Mouse (Mus musculus) Patski (cell line): Measurements from ENCODE around the gene Parp11. TPM values are rescaled to one million over a fixed set of nuclear protein-coding genes. Genes with fewer than 3 reads are reported as not detected.

Experiments used
- ATAC-seq: fragments of 100-300 bp; one replicate; pipeline ENCODE4 v1.8.0; 2021
- CTCF ChIA-PET: fragments of 350-600 bp; sonication (Branson Sonifier 250); formaldehyde crosslinking; loops from one replicate; lab custom pipeline; 2022; ENCODE audit warnings: inconsistent platforms; lab: Charles Lee
- POLR2A ChIA-PET: fragments of 350-600 bp; sonication (Branson Sonifier 250); formaldehyde crosslinking; loops from one replicate; lab custom pipeline; 2022; ENCODE audit warnings: antibody characterized with exemption, inconsistent platforms; lab: Charles Lee
- DNase-seq: peaks from one replicate; pipeline ENCODE4 v3.0.0-alpha.2; 2011; ENCODE audit warnings: low read depth, low spot score
- H3K27me3 ChIP-seq: fragments of 371-371 bp; one replicate; pipeline ENCODE4 v1.5.1; 2021
- CTCF ChIP-seq: fragments of 100-300 bp; IDR thresholded peaks from one replicate; pipeline ENCODE4 v1.5.1; 2021
- in situ Hi-C: fragments of 300-500 bp; cut with MboI; formaldehyde crosslinking; loops from 3 replicates; pipeline ENCODE4 v1.11.1; 2018; ENCODE audit warnings: low pct_unique_long_range_greater_than_20kb, mixed read lengths
- polyA plus RNA-seq: library from polyadenylated mRNA; unstranded; gene quantifications from one replicate; pipeline ENCODE4 v1.2.3, GENCODE M21; 2021

Parp11 gene
- polyA plus RNA-seq, 1 experiment from 2014 or later, result 17.2 TPM

DNA sequence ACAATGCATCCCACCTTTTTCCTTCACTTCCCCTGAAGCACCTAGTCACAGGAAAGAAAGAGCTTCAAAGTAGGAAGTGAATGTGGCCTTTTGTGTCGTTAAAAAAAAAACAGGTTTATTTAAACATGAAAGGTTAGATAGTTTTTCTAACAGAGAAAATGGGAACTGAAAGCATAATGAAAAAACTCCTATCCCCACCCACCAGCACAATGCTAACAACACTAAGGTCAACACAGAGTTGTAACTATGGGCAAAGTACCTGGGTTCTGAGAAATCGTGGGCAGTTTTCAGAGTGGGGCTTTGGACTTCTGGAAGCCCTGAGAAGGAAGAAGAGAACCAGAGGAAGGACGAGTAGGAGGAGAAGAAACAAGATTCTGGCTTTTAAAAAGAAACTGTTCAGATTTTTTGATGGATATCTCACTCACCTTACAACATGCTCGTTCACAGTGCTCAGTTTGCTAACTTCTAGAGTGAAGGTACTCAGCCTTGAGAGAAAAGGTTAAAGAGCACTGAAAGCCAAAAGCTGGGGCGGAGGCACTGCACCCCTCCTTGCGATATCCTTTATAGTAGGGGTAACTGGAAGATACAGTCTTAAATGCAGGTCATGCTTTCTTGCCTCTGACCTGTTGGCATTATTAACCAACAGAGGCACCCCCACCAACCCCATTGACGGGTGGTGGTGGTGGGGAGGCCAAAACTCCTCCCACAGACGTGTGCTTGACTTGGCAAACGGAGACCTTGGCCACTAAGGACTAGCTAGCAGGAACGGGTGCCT is 1.2 kb downstream of the Parp11 start:
- no peak for TF ChIP-seq CTCF
- in situ Hi-C loops, result loop anchor here (5.0 kb wide), 3 partner anchors 86 to 301 kb away; no protein-coding TSS in a partner anchor
- ChIA-PET CTCF (interaction anchor here (1.4 to 3.6 kb wide), 3 partner anchors 300 to 306 kb away, joined by 6 to 13 read pairs (median 8); no protein-coding TSS in a partner anchor), POLR2A (interaction anchor here (0.7 kb wide), 1 partner anchor 25 kb away, joined by 3 read pairs; no protein-coding TSS in a partner anchor)
- DNase-seq (no peak), ATAC-seq (no peak)
- H3K27me3 ChIP-seq, result no peaks in the 10 kb centered on the region

DNA sequence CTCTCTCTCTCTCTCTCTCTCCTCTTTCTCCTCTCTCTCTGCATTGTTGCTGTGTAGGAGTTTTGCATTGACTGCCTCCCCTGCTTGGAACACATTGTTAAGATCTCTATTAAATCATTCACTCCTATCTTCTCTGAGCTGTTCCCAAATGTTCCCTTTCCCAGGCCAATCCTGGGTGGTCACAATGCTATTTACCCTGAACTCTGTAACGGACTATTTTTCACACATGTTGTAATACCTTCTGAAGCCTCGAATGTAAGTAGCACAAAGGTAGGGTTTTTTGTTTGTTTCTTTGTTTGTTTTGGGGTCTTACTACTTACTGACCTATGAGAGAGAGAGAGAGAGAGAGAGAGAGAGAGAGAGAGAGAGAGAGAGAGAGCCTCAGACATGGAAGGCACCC is 2.2 kb downstream of the Parp11 start:
- no peak for TF ChIP-seq CTCF
- no peaks in the 10 kb centered on the region for H3K27me3 ChIP-seq
- ChIA-PET CTCF (interaction anchor here (1.2 to 1.9 kb wide), 4 partner anchors 124 to 307 kb away, joined by 3 to 8 read pairs (median 4); no protein-coding TSS in a partner anchor), POLR2A (interaction anchor here (0.7 kb wide), 1 partner anchor 24 kb away, joined by 3 read pairs; no protein-coding TSS in a partner anchor)
- in situ Hi-C loops, result loop anchor here (5.0 kb wide), 3 partner anchors 87 to 302 kb away; no protein-coding TSS in a partner anchor
- ATAC-seq, result no peak
- no peak for DNase-seq

DNA sequence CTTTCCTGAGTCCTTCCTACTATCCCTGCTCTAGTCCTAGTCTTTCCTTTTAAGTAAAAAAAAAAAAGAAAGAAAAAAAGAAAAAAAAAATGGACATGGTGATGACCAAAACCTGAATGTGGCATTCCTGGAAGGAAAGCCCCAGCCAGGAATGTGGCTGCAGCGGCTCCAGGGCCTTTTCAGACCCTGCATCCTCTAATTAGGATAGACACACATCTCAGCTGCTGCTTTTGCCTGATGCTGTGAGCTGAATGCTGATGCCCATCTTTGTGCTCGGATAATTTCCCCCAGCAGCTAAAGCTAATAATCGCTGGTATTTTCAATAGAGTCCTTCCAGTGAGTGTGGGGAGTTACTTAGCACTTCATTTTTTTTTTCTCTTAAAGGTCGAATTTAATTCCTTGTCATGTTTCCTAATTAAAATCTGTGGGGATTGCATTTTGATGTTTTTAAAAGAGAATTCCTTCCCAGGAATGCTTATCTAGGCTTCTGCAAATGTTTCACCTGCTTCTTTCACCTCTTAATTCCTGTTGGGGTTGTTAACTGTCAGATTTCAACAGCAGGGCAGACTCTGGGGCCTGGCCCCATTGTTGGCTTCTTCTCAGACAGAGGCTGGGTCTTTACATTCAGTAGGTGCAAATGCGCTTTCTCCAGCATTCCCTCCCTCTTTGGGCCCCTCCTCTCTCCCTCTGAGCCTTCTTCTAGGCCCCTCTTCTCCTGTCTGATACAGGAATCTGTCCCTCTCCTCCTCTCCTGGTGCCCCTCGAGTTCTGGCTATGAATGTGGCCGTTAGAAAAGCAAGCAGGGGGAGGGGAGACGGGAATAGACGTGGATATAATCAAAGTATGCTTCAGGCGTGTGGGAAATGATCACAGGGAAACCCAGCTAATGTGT is 3.1 kb downstream of the Parp11 start:
- TF ChIP-seq CTCF, result no peak
- POLR2A ChIA-PET, result no interaction called here
- DNase-seq (no peak), ATAC-seq (no peak)
- no peaks in the 10 kb centered on the region for H3K27me3 ChIP-seq
- CTCF ChIA-PET, result interaction anchor here (1.2 to 1.9 kb wide), 4 partner anchors 125 to 308 kb away, joined by 3 to 8 read pairs (median 4); no protein-coding TSS in a partner anchor
- in situ Hi-C loops, result loop anchor here (5.0 to 10.0 kb wide), 4 partner anchors 87 to 505 kb away; no protein-coding TSS in a partner anchor

DNA sequence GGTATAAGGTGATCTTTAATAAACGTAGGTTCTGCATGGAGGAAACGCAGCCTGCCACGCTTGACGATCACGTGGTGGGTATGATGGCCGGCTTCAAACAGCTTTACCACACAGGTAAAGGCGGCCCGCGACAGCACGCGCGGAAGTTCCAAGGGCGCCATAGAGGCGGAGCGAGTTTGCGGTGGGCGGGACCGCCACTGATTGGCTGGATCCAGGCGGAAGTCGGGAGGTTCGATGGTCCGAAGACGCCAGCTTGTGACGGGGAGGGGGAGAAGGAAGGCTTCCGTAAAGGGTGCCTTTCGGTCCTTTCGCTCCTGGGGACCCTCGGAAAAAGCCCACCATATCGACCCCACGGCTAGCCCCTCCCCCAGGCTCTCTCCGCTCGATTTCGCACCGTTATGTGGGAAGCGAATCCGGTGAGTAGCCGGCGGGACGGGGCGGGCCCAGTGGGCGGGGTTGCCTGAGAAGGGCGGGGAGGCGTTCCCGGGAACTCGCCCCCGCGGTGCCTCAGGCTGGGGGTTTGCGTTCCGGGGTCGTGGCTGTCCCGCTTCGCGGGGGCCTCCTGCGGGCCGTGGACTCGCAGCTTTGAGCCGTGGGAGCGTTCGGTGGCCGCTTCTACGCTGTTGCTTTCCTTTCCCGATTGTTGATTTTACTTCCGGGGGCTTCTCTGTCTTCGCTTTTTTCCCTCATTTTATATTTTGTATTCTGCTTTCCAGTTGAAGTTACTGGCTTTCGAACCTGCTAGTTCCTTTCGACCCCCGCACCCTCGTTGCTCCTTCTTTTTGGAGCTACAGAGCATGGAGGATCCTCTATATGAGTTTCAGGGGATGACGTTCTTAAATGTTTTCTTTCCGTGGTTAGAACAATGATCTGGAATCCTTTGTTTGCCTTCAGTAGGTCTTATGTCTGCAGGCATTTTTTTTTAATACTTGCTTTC is 7.0 kb downstream of the Parp11 start:
- in situ Hi-C loops, result loop anchor here (10.0 kb wide), 1 partner anchor 509 kb away; no protein-coding TSS in a partner anchor

DNA sequence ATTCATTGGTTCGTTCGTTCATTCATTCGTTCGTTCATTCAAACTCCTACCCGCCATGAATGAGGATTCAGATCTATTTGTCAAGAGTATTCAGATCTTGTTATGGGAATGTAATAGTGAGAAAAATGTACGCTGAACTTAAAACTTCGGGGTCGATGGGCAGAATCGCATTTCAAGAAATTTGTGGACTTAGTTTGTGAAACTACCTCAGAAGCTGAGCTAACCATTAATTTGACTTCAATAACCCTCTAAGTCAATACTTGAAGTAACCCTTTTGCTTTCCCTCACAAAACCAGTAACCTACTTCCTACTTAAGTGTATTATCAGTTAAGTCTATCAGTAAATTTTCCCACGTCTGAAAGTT is 7.7 kb downstream of the Parp11 start:
- DNase-seq (no peak), ATAC-seq (no peak)
- in situ Hi-C loops, result loop anchor here (10.0 kb wide), 1 partner anchor 510 kb away; no protein-coding TSS in a partner anchor
- ChIA-PET CTCF (interaction anchor here (1.6 to 2.4 kb wide), 2 partner anchors 8 to 303 kb away, joined by 3 to 9 read pairs; partner anchors contain the start of gene Parp11), POLR2A (interaction anchor here (1.4 kb wide), 1 partner anchor 10 kb away, joined by 3 read pairs; no protein-coding TSS in a partner anchor)
- no peaks in the 10 kb centered on the region for H3K27me3 ChIP-seq
- TF ChIP-seq CTCF, result no peak

More for the DNA sequence above, 7.0 kb downstream of the Parp11 start:
- no peak for TF ChIP-seq CTCF
- H3K27me3 ChIP-seq, result no peaks in the 10 kb centered on the region
- CTCF ChIA-PET, result interaction anchor here (0.8 to 2.4 kb wide), 4 partner anchors 8 to 498 kb away, joined by 3 to 9 read pairs (median 4); partner anchors contain the start of gene Parp11
- POLR2A ChIA-PET, result interaction anchor here (1.7 kb wide), 1 partner anchor 8 kb away, joined by 7 read pairs; no protein-coding TSS in a partner anchor
- peak; percentile 55 for DNase-seq
- peak; percentile 96 for ATAC-seq

DNA sequence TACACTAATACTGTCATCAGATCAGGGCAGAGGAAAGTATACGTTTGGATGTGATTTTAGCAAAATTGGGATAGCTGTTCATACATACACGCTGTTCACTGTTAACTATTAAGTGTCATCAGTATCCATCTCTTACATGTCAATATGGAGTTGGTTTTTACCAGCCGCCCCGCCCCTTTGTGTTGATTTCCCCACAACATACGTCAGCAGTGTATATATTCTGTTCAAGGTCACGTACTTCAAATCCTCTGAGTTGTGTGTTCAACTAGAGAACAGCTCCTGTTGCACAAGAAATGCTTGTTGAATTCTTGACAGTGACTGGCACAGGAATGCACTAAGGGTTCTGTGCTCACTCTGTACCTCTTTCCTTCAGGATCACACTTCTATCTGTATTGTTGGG is 8.2 kb downstream of the Parp11 start:
- CTCF ChIA-PET, result interaction anchor here (0.8 to 2.4 kb wide), 4 partner anchors 9 to 304 kb away, joined by 3 to 9 read pairs (median 4); partner anchors contain the start of gene Parp11
- no peak for ATAC-seq
- no peaks in the 10 kb centered on the region for H3K27me3 ChIP-seq
- DNase-seq, result no peak
- POLR2A ChIA-PET, result interaction anchor here (1.4 kb wide), 1 partner anchor 10 kb away, joined by 3 read pairs; no protein-coding TSS in a partner anchor
- no peak for TF ChIP-seq CTCF
- in situ Hi-C loops, result loop anchor here (10.0 kb wide), 1 partner anchor 510 kb away; no protein-coding TSS in a partner anchor

DNA sequence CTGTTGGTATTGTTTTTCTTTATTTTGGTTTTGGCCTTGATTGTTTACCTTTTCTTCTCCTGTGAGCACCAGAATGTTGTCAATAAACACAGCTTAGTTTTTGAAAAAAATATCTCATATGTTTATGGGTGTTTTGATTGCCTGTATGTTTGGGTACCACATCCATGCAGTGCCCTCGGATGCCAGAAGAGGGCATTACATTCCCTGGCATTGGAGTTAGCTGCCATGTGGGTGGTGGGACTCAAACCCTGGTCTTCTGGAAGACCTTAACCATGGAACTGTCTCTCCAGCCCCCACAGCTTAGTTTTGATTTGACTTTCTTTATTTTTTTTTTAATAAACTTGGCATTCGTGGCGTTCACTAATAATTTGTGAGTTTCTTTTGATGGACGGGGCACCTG is 8.8 kb downstream of the Parp11 start:
- no peaks in the 10 kb centered on the region for H3K27me3 ChIP-seq
- ATAC-seq (no peak), DNase-seq (no peak)
- peak; percentile 49 for TF ChIP-seq CTCF
- in situ Hi-C loops, result loop anchor here (10.0 kb wide), 1 partner anchor 511 kb away; no protein-coding TSS in a partner anchor
- CTCF ChIA-PET, result interaction anchor here (0.8 to 2.4 kb wide), 5 partner anchors 9 to 304 kb away, joined by 3 to 9 read pairs (median 3); partner anchors contain the start of gene Parp11
- POLR2A ChIA-PET, result interaction anchor here (1.4 kb wide), 1 partner anchor 9 kb away, joined by 3 read pairs; no protein-coding TSS in a partner anchor

DNA sequence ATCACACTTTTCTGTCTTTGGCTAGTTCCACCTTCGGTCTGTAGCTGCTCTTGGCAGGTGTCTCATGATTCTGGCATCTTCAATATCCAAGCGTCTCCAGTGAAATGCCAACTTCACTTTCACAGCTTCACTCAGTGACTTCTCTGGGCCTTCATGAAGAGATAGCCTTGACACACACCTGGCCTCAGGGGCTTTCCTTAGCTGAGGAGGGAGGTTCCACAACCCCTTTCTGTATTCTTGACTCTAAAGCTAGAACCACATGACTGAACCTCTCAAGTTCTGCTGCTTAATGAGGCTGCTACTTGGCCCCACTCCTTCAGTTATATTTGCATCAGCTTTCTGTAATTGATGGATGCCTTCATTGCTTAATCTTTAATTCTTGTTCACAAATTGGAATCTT is 10.1 kb downstream of the Parp11 start:
- no peak for TF ChIP-seq CTCF
- ChIA-PET POLR2A (no interaction called here), CTCF (interaction anchor here (1.3 to 1.5 kb wide), 2 partner anchors 18 to 100 kb away, joined by 3 read pairs; no protein-coding TSS in a partner anchor)
- ATAC-seq (no peak), DNase-seq (no peak)
- H3K27me3 ChIP-seq, result no peaks in the 10 kb centered on the region
- in situ Hi-C loops, result loop anchor here (10.0 kb wide), 1 partner anchor 512 kb away; no protein-coding TSS in a partner anchor
